Mouse (Mus musculus) bone marrow, adult 2 months (tissue): Measurements from ENCODE around the gene Mrpl4.

Experiments used
- CTCF ChIP-seq: fragments of 200-500 bp; IDR thresholded peaks from 2 replicates; pipeline ENCODE4 v1.5.1; 2011; ENCODE audit warnings: low read length, control low read depth; ENCODE audit not compliant: control insufficient read depth, insufficient read depth
- POLR2A ChIP-seq: fragments of 200-500 bp; IDR thresholded peaks from 2 replicates; pipeline ENCODE4 v1.6.1; 2011; ENCODE audit warnings: low read depth, mild to moderate bottlenecking, control low read depth, low read length, borderline replicate concordance; ENCODE audit not compliant: control insufficient read depth

DNA sequence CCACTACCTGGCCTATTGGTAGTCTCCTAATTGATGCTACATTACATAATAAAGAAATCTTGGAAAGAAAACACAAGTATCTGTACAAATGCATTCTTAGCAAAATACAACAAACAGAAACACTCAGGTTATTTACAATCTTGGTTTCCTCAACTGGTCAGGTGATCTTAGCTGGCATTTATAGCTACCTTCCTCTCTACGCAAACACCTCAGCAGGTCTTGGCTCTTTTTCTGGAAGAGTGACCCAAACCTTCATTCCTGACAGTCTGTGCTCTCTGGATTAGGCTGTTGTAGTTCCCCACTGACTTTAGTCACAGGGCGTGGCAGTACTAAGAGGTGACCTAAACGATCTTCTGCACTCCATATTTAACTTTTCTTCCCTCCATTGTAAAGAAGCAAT, 42.7 kb downstream of the Mrpl4 start:
- TF ChIP-seq CTCF (no peak), POLR2A (no peak)
